Mouse (Mus musculus) liver, embryonic 14.5 days (tissue): ENCODE results near the gene Ttll1. TPM values are rescaled to one million over a fixed set of nuclear protein-coding genes. Genes with fewer than 3 reads are reported as not detected.
"Not testable (repeated sequence)": the region's sequence is repeated elsewhere in the genome, so short reads cannot be mapped to it uniquely, and the experiment has no call there.

ENCODE experiments used
- ATAC-seq: fragments of 200-750 bp; cut with Nextera tagmentation; 2 replicates; pipeline ENCODE4 v1.8.0; 2017; ENCODE audit warnings: moderate number of reproducible peaks, mild to moderate bottlenecking, moderate library complexity; ENCODE audit not compliant: insufficient read depth
- DNase-seq, 3 experiments: peaks; one replicate each; pipeline ENCODE4 v3.0.0-alpha.2; 2012 to 2013; ENCODE audit warnings: low read depth in 3 of 3, low spot score in 3 of 3
- H3K27ac ChIP-seq: fragments of 300-500 bp; sonication (generic); 2 replicates; pipeline ENCODE4 v1.5.1; 2014; ENCODE audit warnings: moderate library complexity, mild to moderate bottlenecking, control low read depth, inconsistent platforms
- H3K27me3 ChIP-seq: fragments of 300-500 bp; sonication (generic); 2 replicates; pipeline ENCODE4 v1.6.1; 2014; ENCODE audit warnings: mild to moderate bottlenecking, low read length, moderate library complexity; ENCODE audit not compliant: control insufficient read depth, insufficient read depth
- H3K36me3 ChIP-seq: fragments of 300-500 bp; sonication (generic); replicated peaks from 2 replicates; pipeline ENCODE4 v1.6.1; 2014; ENCODE audit warnings: low read depth; ENCODE audit not compliant: control insufficient read depth, insufficient read depth
- H3K4me1 ChIP-seq, 2 experiments: fragments of 200-500 bp in 1 of 2; fragments of 300-500 bp in 1 of 2; sonication (generic) in 1 of 2; replicated peaks; 2 replicates each; pipeline ENCODE4 v1.6.1; 2012 to 2014; ENCODE audit warnings: antibody characterized with exemption in 1 of 2, inconsistent platforms in 1 of 2, low read length in 1 of 2; ENCODE audit not compliant: control insufficient read depth in 2 of 2, insufficient read depth in 2 of 2
- H3K4me2 ChIP-seq: fragments of 300-500 bp; sonication (generic); 2 replicates; pipeline ENCODE4 v1.6.1; 2014; ENCODE audit warnings: low read depth, mild to moderate bottlenecking, control low read depth, moderate library complexity
- H3K4me3 ChIP-seq, 2 experiments: fragments of 200-500 bp in 1 of 2; fragments of 300-500 bp in 1 of 2; sonication (generic) in 1 of 2; 2 replicates each; pipeline ENCODE4 v1.5.1; 2012 to 2014; ENCODE audit warnings: low read depth in 2 of 2, low read length in 2 of 2, mild to moderate bottlenecking in 2 of 2, control low read depth in 1 of 2, inconsistent platforms in 1 of 2, moderate library complexity in 1 of 2; ENCODE audit not compliant: insufficient read depth in 1 of 2
- H3K9ac ChIP-seq: fragments of 300-500 bp; sonication (generic); replicated peaks from 2 replicates; pipeline ENCODE4 v1.6.1; 2014; ENCODE audit warnings: mild to moderate bottlenecking, control low read depth, moderate library complexity
- H3K9me3 ChIP-seq: fragments of 300-500 bp; sonication (generic); 2 replicates; pipeline ENCODE4 v1.6.1; 2016; ENCODE audit warnings: low read length, mixed read lengths; ENCODE audit not compliant: control insufficient read depth
- CTCF ChIP-seq: IDR thresholded peaks from 2 replicates; pipeline ENCODE4 v1.5.1; 2016; ENCODE audit warnings: antibody characterized with exemption, low read depth, control low read depth
- EP300 ChIP-seq: IDR thresholded peaks from 2 replicates; pipeline ENCODE4 v1.6.1; 2016; ENCODE audit warnings: antibody characterized with exemption, low read depth
- WGBS: fragments of 180-500 bp; shearing (Covaris S2); extraction: QIAGEN DNeasy Blood & Tissue Kit; methylation state at CpG from one replicate; pipeline ENCODE4 v1.1.7; 2014; ENCODE audit not compliant: insufficient replicate concordance; 5-methylcytosine and 5-hydroxymethylcytosine counted together
- polyA plus RNA-seq, 2 experiments: library from polyadenylated mRNA; depleted of rRNA in 1 of 2; stranded (reverse) in 1 of 2; unstranded in 1 of 2; fragments of >200 nt; fragmentation: Nextera tagmentation in 1 of 2; extraction: Ambion mirVana in 1 of 2; gene quantifications; 2 replicates each; pipeline versions ENCODE4 v1.2.1 to v1.2.3; 2012 to 2014

The Ttll1 gene
- polyA plus RNA-seq, 2 experiments: 1.9 to 3.5 TPM

DNA sequence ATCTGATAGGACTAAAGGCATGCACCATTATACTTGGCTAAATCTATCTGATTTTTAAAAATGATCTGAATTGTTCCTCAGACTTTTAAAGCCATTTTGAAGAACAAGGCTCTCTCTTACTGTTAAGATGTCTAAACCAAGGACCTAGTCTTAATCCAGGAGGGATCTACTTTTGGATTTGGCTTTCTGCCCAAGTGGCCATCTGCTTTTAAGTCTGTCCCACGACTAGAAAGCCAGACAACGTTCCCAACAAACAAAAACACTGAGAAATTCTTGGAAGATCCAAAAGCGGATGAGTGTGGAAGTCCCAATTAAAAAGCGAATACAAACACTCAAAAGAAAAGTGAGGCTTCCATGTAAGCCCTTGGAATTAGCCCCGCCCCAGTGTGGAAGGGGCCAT lies 4.3 kb upstream of the Ttll1 start:
- no peak overlapping the region for H3K4me2 ChIP-seq
- peaks cover 5 to 7% of the 10 kb centered on the region in 2 experiments for H3K4me1 ChIP-seq
- no peak overlapping the region for H3K4me3 ChIP-seq
- 45% methylated on average over 5 of the region's 5 CpGs for WGBS
- no peak overlapping the region for H3K27ac ChIP-seq
- no peak overlapping the region for H3K9ac ChIP-seq
- H3K27me3 ChIP-seq: no peaks in the 10 kb centered on the region
- ATAC-seq: no peak
- TF ChIP-seq EP300 (no peak), CTCF (no peak)
- no peaks in the 10 kb centered on the region for H3K9me3 ChIP-seq
- H3K36me3 ChIP-seq: no peaks in the 10 kb centered on the region
- DNase-seq: no peak

DNA sequence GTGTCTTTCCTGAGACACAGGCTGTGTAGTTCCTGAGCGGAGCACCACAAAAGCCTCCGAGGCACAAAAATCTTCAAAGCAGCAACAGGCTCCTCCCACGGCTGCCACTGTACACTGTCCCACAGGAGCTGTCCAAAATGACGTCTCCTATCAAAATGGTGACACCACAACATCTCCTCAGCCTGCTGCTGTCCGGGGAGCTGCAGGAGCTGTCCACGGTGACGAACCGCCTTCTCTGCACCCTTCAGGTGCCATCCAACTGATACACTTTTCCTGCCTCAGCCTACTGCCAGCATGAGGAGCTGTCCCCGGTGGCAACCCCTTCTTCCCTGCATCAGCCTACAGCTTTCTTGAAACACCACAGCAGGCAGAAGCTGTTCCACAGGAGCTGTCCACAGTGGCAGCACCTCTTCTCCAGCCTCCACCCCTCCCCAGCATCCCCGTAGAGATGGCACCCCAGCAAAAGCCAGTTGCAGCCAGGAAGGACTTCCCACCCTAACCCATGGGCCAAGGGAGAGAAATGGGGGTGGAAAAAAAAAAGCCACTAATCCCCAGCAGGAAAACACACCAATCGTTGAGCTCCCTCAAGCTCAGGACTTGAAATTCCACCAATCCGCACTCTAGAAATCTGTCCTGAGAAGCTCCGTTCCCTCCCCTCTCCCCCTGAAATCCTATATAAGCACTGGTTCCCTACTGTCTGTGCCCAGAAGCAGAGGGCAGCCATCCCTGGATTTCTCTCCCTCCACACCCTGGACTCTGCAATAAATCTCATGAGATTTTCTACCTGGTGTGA lies 2.0 kb upstream of the Ttll1 start:
- Histone ChIP-seq H3K9ac (no peak overlapping the region), H3K4me1 (peaks cover 5 to 7% of the 10 kb centered on the region in 2 experiments), H3K9me3 (no peaks in the 10 kb centered on the region), H3K4me2 (no peak overlapping the region), H3K4me3 (no peak overlapping the region), H3K27ac (no peak overlapping the region), H3K36me3 (no peaks in the 10 kb centered on the region), H3K27me3 (no peaks in the 10 kb centered on the region)
- no peak for ATAC-seq
- DNase-seq: no peak
- WGBS: 49% methylated on average over 13 of the region's 13 CpGs
- no peak for TF ChIP-seq CTCF

DNA sequence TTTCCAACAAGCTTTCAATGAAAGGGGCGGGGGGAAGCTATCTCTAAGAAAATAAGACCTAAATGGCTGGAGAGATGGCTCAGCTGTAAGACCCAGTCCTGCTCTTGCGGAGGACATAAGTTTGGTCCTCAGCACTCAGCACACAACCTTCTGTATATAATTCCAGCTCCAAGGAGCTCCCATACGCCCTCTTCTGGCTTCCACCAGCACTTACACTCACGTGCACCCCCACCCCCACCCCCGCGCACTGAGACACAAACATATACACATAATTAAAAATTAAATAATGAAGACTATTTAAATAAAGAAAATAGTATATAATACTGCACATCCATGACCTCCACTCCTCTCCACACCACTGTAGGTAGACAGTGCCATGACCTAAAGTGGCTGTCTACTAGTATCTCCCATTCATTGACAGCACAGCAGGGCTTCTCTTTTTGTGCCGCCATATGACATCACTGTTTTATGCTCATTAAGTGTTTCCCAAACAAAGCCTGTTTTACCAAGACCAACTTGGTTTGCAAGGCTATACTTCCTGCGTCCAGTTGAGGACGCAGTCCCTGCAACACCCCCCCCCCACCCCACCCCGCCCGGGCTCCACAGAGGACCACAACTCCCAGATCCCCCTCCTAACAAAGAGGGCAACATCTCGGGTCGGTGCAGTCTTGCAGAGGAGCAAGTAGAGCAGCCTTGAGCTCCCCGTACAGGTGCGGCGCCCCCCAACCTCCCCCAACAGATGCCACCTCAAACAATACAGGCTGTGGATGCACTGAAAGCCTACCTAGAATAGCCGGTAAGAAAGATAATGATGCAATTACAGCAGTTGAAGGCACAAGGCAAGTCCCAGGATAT lies 516 bp downstream of the Ttll1 start:
- TF ChIP-seq CTCF (peak; percentile 41), EP300 (no peak)
- ATAC-seq: peak; percentile 50
- DNase-seq: no peak
- no peaks in the 10 kb centered on the region for H3K9me3 ChIP-seq
- WGBS: 24% methylated on average over 17 of the region's 17 CpGs
- no peak overlapping the region for H3K27ac ChIP-seq
- H3K36me3 ChIP-seq: no peaks in the 10 kb centered on the region
- H3K4me2 ChIP-seq: peak overlapping the region; percentile 89
- H3K4me3 ChIP-seq: peak overlapping the region; percentile 58 to 77
- no peaks in the 10 kb centered on the region for H3K27me3 ChIP-seq
- peak overlapping the region; percentile 58 for H3K9ac ChIP-seq
- peaks cover 5 to 7% of the 10 kb centered on the region in 2 experiments for H3K4me1 ChIP-seq

DNA sequence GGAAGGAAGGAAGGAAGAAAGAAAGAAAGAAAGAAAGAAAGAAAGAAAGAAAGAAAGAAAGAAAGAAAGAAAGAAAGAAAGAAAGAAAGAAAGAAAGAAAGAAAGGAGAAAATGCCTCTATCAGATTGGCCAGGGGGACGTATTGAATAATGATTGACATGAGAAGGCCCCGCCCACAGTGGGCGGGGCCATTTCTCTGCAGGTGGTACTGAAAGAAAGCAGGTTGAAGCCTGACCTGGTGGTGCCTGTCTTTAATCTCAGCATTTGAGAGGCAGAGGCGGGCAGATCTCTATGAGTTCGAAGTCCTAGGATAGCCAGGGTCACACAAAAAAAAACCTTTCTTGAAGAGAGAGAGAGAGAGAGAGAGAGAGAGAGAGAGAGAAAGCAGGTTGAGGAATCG lies 9.2 kb downstream of the Ttll1 start:
- not testable (repeated sequence) for ATAC-seq, H3K4me2 ChIP-seq, H3K4me1 ChIP-seq, H3K9me3 ChIP-seq, H3K27ac ChIP-seq, H3K36me3 ChIP-seq, H3K9ac ChIP-seq, H3K4me3 ChIP-seq, H3K27me3 ChIP-seq
- peak in 1 of 3 experiments; percentile 28 for DNase-seq
- WGBS: 44% methylated on average over 6 of the region's 6 CpGs

DNA sequence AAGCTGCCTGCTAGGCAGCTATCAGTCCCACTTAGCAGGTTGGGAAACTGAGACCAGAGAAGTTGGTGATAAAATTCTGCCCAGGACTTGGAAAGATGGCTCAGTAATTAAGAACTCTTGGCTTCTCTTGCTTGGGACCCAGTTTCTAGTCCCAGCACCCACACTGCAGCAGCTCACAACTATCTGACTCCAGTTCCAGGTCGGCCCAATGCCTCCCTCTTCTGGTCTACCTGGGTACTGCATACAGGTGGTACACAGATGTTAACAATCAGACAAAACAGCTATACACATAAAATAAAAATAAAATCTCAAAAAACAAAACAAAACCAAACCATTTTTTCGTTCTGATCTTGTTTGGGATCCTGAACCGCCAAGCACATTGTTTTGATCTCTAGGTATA lies 10.3 kb downstream of the Ttll1 start:
- H3K9me3 ChIP-seq: no peaks in the 10 kb centered on the region
- H3K4me1 ChIP-seq: peaks cover 3 to 4% of the 10 kb centered on the region in 2 experiments; a peak in 3 of 4 replicates
- H3K4me3 ChIP-seq: no peak overlapping the region
- no peak for TF ChIP-seq EP300
- TF ChIP-seq CTCF: peak; percentile 88
- no peaks in the 10 kb centered on the region for H3K36me3 ChIP-seq
- no peak overlapping the region for H3K4me2 ChIP-seq
- DNase-seq (peak in 2 of 3 experiments; percentile 26 to 41), ATAC-seq (no peak)
- no peaks in the 10 kb centered on the region for H3K27me3 ChIP-seq
- whole genome bisulfite sequencing: 37% methylated on average over 3 of the region's 3 CpGs
- H3K27ac ChIP-seq: no peak overlapping the region
- H3K9ac ChIP-seq: no peak overlapping the region
